Mouse (Mus musculus) testis, adult 2 months (tissue): ENCODE data around the gene Junb.

Source experiments
- CTCF ChIP-seq: fragments of 200-500 bp; IDR thresholded peaks from 2 replicates; pipeline ENCODE4 v1.5.1; 2012; ENCODE audit warnings: low read depth, mild to moderate bottlenecking, inconsistent platforms, low read length, moderate library complexity; ENCODE audit not compliant: control insufficient read depth, insufficient read depth, insufficient replicate concordance
- POLR2A ChIP-seq: fragments of 200-500 bp; IDR thresholded peaks from 2 replicates; pipeline ENCODE4 v1.6.1; 2012; ENCODE audit warnings: low read depth, mild to moderate bottlenecking, inconsistent platforms, low read length, moderate library complexity; ENCODE audit not compliant: control insufficient read depth

- TF ChIP-seq CTCF, result no peak
- no peak for TF ChIP-seq POLR2A
Measured at GRCm38 (mm10) chr8:84979599-84980421, 1.3 kb upstream of the Junb start.
